In genomic region chr8:3216541-3217092, GRCm38 (mm10) we compare ENCODE assay signal across 14 mouse cellular contexts.
DNase-seq lines count a peak whose midpoint lies in the region; ATAC-seq and TF ChIP-seq lines count a peak whose summit lies in the region.
"Had no signal": no experiment of that assay in that cellular context is flagged by ENCODE, and none has a peak within 500 bp of the region (broad histone marks: within the 10 kb centered on the region; RNA-seq: fewer than 3 reads in every experiment).

No protein-coding gene starts in this region.

- H3K79me2 ChIP-seq in liver, adult 2 months (ENCODE audit: control insufficient read depth, insufficient read depth, low read length), result peaks cover 36% of the 10 kb centered on the region

- intact Hi-C loops in heart, postnatal 36 days (cut with DNase I), result loop anchor here (5.0 kb wide), 1 partner anchor 34 kb away; no protein-coding TSS in a partner anchor

- H3K4me3 ChIP-seq in heart, embryonic 12.5 days, result no peak overlapping the region
- no peak overlapping the region for H3K4me3 ChIP-seq in liver, adult 2 months (ENCODE audit: insufficient read depth, low read depth, low read length)
- no peak overlapping the region for H3K4me3 ChIP-seq in liver, embryonic 12.5 days
- H3K4me3 ChIP-seq: erythroblast, embryonic 14.5 days; myocyte had no signal

- no peak for TF ChIP-seq CTCF in liver, adult 2 months (IDR thresholded peaks at IDR 0.05; ENCODE audit: low read depth, low read length)

- WGBS in heart, embryonic 12.5 days, result 67% methylated on average over 4 of the region's 4 CpGs
- WGBS in liver, adult 2 months, result 49% methylated on average over 4 of the region's 4 CpGs
- WGBS in liver, embryonic 12.5 days (ENCODE audit: insufficient replicate concordance), result 62% methylated on average over 4 of the region's 4 CpGs

- no peak overlapping the region for H3K9ac ChIP-seq in heart, embryonic 12.5 days
- H3K9ac ChIP-seq in liver, adult 2 months (ENCODE audit: low read depth, low read length), result no peak overlapping the region
- H3K9ac ChIP-seq in liver, embryonic 12.5 days, result no peak overlapping the region

- H3K27me3 ChIP-seq in heart, embryonic 12.5 days (replicated peaks), result no peaks in the 10 kb centered on the region
- H3K27me3 ChIP-seq in liver, adult 2 months (ENCODE audit: control insufficient read depth, insufficient read depth, low read length), result no peaks in the 10 kb centered on the region
- H3K27me3 ChIP-seq in liver, embryonic 12.5 days (replicated peaks), result no peaks in the 10 kb centered on the region

- no peaks in the 10 kb centered on the region; the same call in 1 of the 2 replicates for H3K9me3 ChIP-seq in heart, embryonic 12.5 days (replicated peaks)
- H3K9me3 ChIP-seq in liver, embryonic 12.5 days (replicated peaks), result no peaks in the 10 kb centered on the region

- DNase-seq in adrenal gland, adult 2 months, result peak; percentile 64
- no peak for DNase-seq in adrenal gland, adult 18-20 months (ENCODE audit: low spot score in 2 of 2)
- no peak for DNase-seq in heart, postnatal 36 days
- DNase-seq in liver, adult 2 months (ENCODE audit: extremely low read depth, low read depth, low spot score), result peak; percentile 65
- peak; percentile 37 for DNase-seq in adrenal gland, postnatal 25 days
- no peak for DNase-seq in spleen, postnatal 4 days (ENCODE audit: low spot score in 2 of 2)
- DNase-seq: embryo, embryonic 11 days; lung, postnatal 14 days; retina, postnatal 1 day; thymus, adult 2 months had no signal

- peaks cover 37% of the 10 kb centered on the region for H3K4me1 ChIP-seq in heart, embryonic 12.5 days (replicated peaks)
- peaks cover 48% of the 10 kb centered on the region for H3K4me1 ChIP-seq in liver, adult 2 months (ENCODE audit: control insufficient read depth, insufficient read depth, low read length)
- peaks cover 59% of the 10 kb centered on the region for H3K4me1 ChIP-seq in liver, embryonic 12.5 days

- H3K27ac ChIP-seq in heart, embryonic 12.5 days (ENCODE audit: poor library complexity, severe bottlenecking), result 0 out of 2 replicates have a peak overlapping the region, but pooled peaks have one; percentile 36
- peak overlapping the region; percentile 60 for H3K27ac ChIP-seq in liver, adult 2 months (replicated peaks; ENCODE audit: insufficient read depth, low read depth, low read length)
- H3K27ac ChIP-seq in liver, embryonic 12.5 days, result no peak overlapping the region

- no peak for TF ChIP-seq POLR2A in liver, adult 2 months (IDR thresholded peaks at IDR 0.05; ENCODE audit: extremely low read depth, insufficient read depth, low read length)

- H3K4me2 ChIP-seq in heart, embryonic 12.5 days, result no peak overlapping the region
- H3K4me2 ChIP-seq in liver, embryonic 12.5 days, result no peak overlapping the region

- ATAC-seq in heart, embryonic 12.5 days (ENCODE audit: insufficient number of reproducible peaks, low FRiP score), result no peak
- no peak for ATAC-seq in liver, embryonic 12.5 days

- peaks cover 11% of the 10 kb centered on the region for H3K36me3 ChIP-seq in heart, embryonic 12.5 days
- no peaks in the 10 kb centered on the region for H3K36me3 ChIP-seq in liver, adult 2 months (ENCODE audit: control insufficient read depth, insufficient read depth, low read length)
- peaks cover 6% of the 10 kb centered on the region; the same call in 1 of the 2 replicates for H3K36me3 ChIP-seq in liver, embryonic 12.5 days

Comparison
In these comparisons a context has a peak if more than half of its experiments do, and no peak if none do; other contexts are left out.
1. DNase-seq: peak in adrenal gland, adult 2 months (single experiment), liver, adult 2 months (single experiment) and adrenal gland, postnatal 25 days (single experiment); none in adrenal gland, adult 18-20 months (0 of 2), heart, postnatal 36 days (0 of 2) and spleen, postnatal 4 days (0 of 2).